Mouse (Mus musculus) intestine, embryonic 14.5 days (tissue): Measurements from ENCODE around the gene Higd1c. TPM values are rescaled to one million over a fixed set of nuclear protein-coding genes. Genes with fewer than 3 reads are reported as not detected.
"Not testable (repeated sequence)": the region's sequence is repeated elsewhere in the genome, so short reads cannot be mapped to it uniquely, and the experiment has no call there.

Experiments used
- ATAC-seq: fragments of 200-750 bp; cut with Nextera tagmentation; replicated peaks from 2 replicates; pipeline ENCODE4 v1.8.0; 2017; ENCODE audit warnings: low read depth, moderate number of reproducible peaks, moderate TSS enrichment, moderate library complexity; ENCODE audit not compliant: low FRiP score, low TSS enrichment
- DNase-seq: peaks from one replicate; pipeline ENCODE4 v3.0.0-alpha.2; 2018; ENCODE audit warnings: low spot score
- H3K27ac ChIP-seq: fragments of 300-500 bp; sonication (generic); 2 replicates; pipeline ENCODE4 v1.5.1; 2014; ENCODE audit warnings: low read depth, mild to moderate bottlenecking, control low read depth
- H3K27me3 ChIP-seq: fragments of 300-500 bp; sonication (generic); replicated peaks from 2 replicates; pipeline ENCODE4 v1.6.1; 2014; ENCODE audit warnings: low read length, control low read depth; ENCODE audit not compliant: control insufficient read depth, insufficient read depth
- H3K36me3 ChIP-seq: fragments of 300-500 bp; sonication (generic); 2 replicates; pipeline ENCODE4 v1.6.1; 2014; ENCODE audit warnings: low read length, control low read depth; ENCODE audit not compliant: control insufficient read depth, insufficient read depth
- H3K4me1 ChIP-seq: fragments of 300-500 bp; sonication (generic); replicated peaks from 2 replicates; pipeline ENCODE4 v1.6.1; 2014; ENCODE audit warnings: low read length, control low read depth, mixed read lengths; ENCODE audit not compliant: control insufficient read depth, insufficient read depth
- H3K4me2 ChIP-seq: fragments of 300-500 bp; sonication (generic); 2 replicates; pipeline ENCODE4 v1.6.1; 2014; ENCODE audit warnings: low read length
- H3K4me3 ChIP-seq: fragments of 300-500 bp; sonication (generic); 2 replicates; pipeline ENCODE4 v1.5.1; 2014; ENCODE audit warnings: low read depth, low read length, control low read depth, mixed read lengths
- H3K9ac ChIP-seq: fragments of 300-500 bp; sonication (generic); 2 replicates; pipeline ENCODE4 v1.6.1; 2014; ENCODE audit warnings: mild to moderate bottlenecking, low read length
- H3K9me3 ChIP-seq: fragments of 300-500 bp; sonication (generic); 2 replicates; pipeline ENCODE4 v1.6.1; 2016; ENCODE audit warnings: low read length, control low read depth; ENCODE audit not compliant: control insufficient read depth
- WGBS: fragments of 180-500 bp; shearing (Covaris S2); extraction: QIAGEN DNeasy Blood & Tissue Kit; methylation state at CpG from one replicate; pipeline ENCODE4 v1.1.7; 2014; 5-methylcytosine and 5-hydroxymethylcytosine counted together
- polyA plus RNA-seq: library from polyadenylated mRNA; unstranded; fragments of >200 nt; fragmentation: Nextera tagmentation; extraction: Ambion mirVana; gene quantifications from 2 replicates; pipeline ENCODE4 v1.2.1, GENCODE M21; 2014

The Higd1c gene
- polyA plus RNA-seq, 1 experiment from 2014 or later = not detected

- not testable (repeated sequence) for ATAC-seq, H3K4me3 ChIP-seq, H3K9ac ChIP-seq, H3K36me3 ChIP-seq, H3K27ac ChIP-seq, H3K9me3 ChIP-seq, H3K27me3 ChIP-seq, H3K4me1 ChIP-seq, DNase-seq, H3K4me2 ChIP-seq
- WGBS = 28% methylated on average over 3 of the region's 9 CpGs
These were observed 13.6 kb downstream of the Higd1c start for GRCm38 (mm10) chr15:100377847-100378505.

- no peaks in the 10 kb centered on the region for H3K36me3 ChIP-seq
- ATAC-seq = no peak
- no peak overlapping the region for H3K4me2 ChIP-seq
- no peaks in the 10 kb centered on the region for H3K4me1 ChIP-seq
- no peak overlapping the region for H3K9ac ChIP-seq
- no peak for DNase-seq
- no peak overlapping the region for H3K27ac ChIP-seq
- no peaks in the 10 kb centered on the region for H3K9me3 ChIP-seq
- no peaks in the 10 kb centered on the region for H3K27me3 ChIP-seq
- 88% methylated on average over 8 of the region's 8 CpGs for WGBS
- no peak overlapping the region for H3K4me3 ChIP-seq
These were observed 15.3 kb downstream of the Higd1c start for GRCm38 (mm10) chr15:100379658-100380057.

GRCm38 (mm10) chr15:100380104-100380503, 15.8 kb downstream of the Higd1c start:
- no peaks in the 10 kb centered on the region for H3K9me3 ChIP-seq
- WGBS = 74% methylated on average over 2 of the region's 2 CpGs
- H3K27ac ChIP-seq = no peak overlapping the region
- no peaks in the 10 kb centered on the region for H3K27me3 ChIP-seq
- no peak for DNase-seq
- no peaks in the 10 kb centered on the region for H3K4me1 ChIP-seq
- no peaks in the 10 kb centered on the region for H3K36me3 ChIP-seq
- no peak for ATAC-seq
- no peak overlapping the region for H3K4me2 ChIP-seq
- H3K9ac ChIP-seq = no peak overlapping the region
- H3K4me3 ChIP-seq = no peak overlapping the region

- H3K4me1 ChIP-seq = no peaks in the 10 kb centered on the region
- no peak overlapping the region for H3K27ac ChIP-seq
- H3K36me3 ChIP-seq = no peaks in the 10 kb centered on the region
- H3K9me3 ChIP-seq = no peaks in the 10 kb centered on the region
- 91% methylated on average over 9 of the region's 9 CpGs for WGBS
- no peak for ATAC-seq
- no peak for DNase-seq
- no peak overlapping the region for H3K4me2 ChIP-seq
- H3K27me3 ChIP-seq = no peaks in the 10 kb centered on the region
- H3K4me3 ChIP-seq = no peak overlapping the region
- H3K9ac ChIP-seq = no peak overlapping the region
These were observed 21.4 kb downstream of the Higd1c start for GRCm38 (mm10) chr15:100385705-100386104.

- no peak overlapping the region for H3K4me2 ChIP-seq
- no peak for DNase-seq
- no peak overlapping the region for H3K9ac ChIP-seq
- no peaks in the 10 kb centered on the region for H3K4me1 ChIP-seq
- ATAC-seq = no peak
- H3K9me3 ChIP-seq = no peaks in the 10 kb centered on the region
- no peak overlapping the region for H3K27ac ChIP-seq
- H3K27me3 ChIP-seq = no peaks in the 10 kb centered on the region
- 89% methylated on average over 17 of the region's 17 CpGs for WGBS
- no peak overlapping the region for H3K4me3 ChIP-seq
- H3K36me3 ChIP-seq = no peaks in the 10 kb centered on the region
These were observed 23.3 kb downstream of the Higd1c start for GRCm38 (mm10) chr15:100387544-100388223.

- no peak overlapping the region for H3K27ac ChIP-seq
- no peaks in the 10 kb centered on the region for H3K27me3 ChIP-seq
- H3K9me3 ChIP-seq = no peaks in the 10 kb centered on the region
- no peak for ATAC-seq
- peaks cover 2% of the 10 kb centered on the region; the same call in 1 of the 2 replicates for H3K36me3 ChIP-seq
- no peaks in the 10 kb centered on the region for H3K4me1 ChIP-seq
- H3K4me3 ChIP-seq = no peak overlapping the region
- no peak overlapping the region for H3K9ac ChIP-seq
- WGBS = 81% methylated on average over 16 of the region's 16 CpGs
- DNase-seq = no peak
- H3K4me2 ChIP-seq = no peak overlapping the region
These were observed 24.0 kb downstream of the Higd1c start for GRCm38 (mm10) chr15:100388224-100388835.

GRCm38 (mm10) chr15:100388886-100389285, 24.5 kb downstream of the Higd1c start:
- Histone ChIP-seq H3K36me3 (peaks cover 8% of the 10 kb centered on the region), H3K27me3 (no peaks in the 10 kb centered on the region), H3K4me1 (no peaks in the 10 kb centered on the region), H3K27ac (no peak overlapping the region), H3K9me3 (no peaks in the 10 kb centered on the region), H3K9ac (no peak overlapping the region), H3K4me2 (no peak overlapping the region), H3K4me3 (no peak overlapping the region)
- ATAC-seq = no peak
- WGBS = 73% methylated on average over 9 of the region's 9 CpGs
- no peak for DNase-seq

- no peaks in the 10 kb centered on the region for H3K9me3 ChIP-seq
- peaks cover 29% of the 10 kb centered on the region for H3K36me3 ChIP-seq
- H3K4me2 ChIP-seq = no peak overlapping the region
- DNase-seq (no peak), ATAC-seq (no peak)
- no peak overlapping the region for H3K9ac ChIP-seq
- no peaks in the 10 kb centered on the region for H3K4me1 ChIP-seq
- 69% methylated on average over 7 of the region's 7 CpGs for WGBS
- H3K27ac ChIP-seq = no peak overlapping the region
- no peak overlapping the region for H3K4me3 ChIP-seq
- no peaks in the 10 kb centered on the region for H3K27me3 ChIP-seq
These were observed 26.7 kb downstream of the Higd1c start for GRCm38 (mm10) chr15:100391066-100391465.
